Mouse (Mus musculus) small intestine, adult 2 months (tissue): ENCODE results near the gene Aff3.

Experiments used
- CTCF ChIP-seq: fragments of 200-500 bp; IDR thresholded peaks from 2 replicates; pipeline ENCODE4 v1.5.1; 2012; ENCODE audit warnings: low read depth, mild to moderate bottlenecking, control low read depth, inconsistent platforms, low read length, moderate library complexity, mixed read lengths; ENCODE audit not compliant: insufficient replicate concordance, insufficient read length; ENCODE audit errors: extremely low read depth
- POLR2A ChIP-seq: fragments of 200-500 bp; IDR thresholded peaks from 2 replicates; pipeline ENCODE4 v1.6.1; 2012; ENCODE audit warnings: low read depth, mild to moderate bottlenecking, control low read depth, inconsistent platforms, low read length, moderate library complexity

GRCm38 (mm10) chr1:38627683-38628361 lies 36.9 kb downstream of the Aff3 start:
- TF ChIP-seq CTCF = no peak
- no peak for TF ChIP-seq POLR2A
